Mouse (Mus musculus) bone marrow, adult 2 months (tissue): ENCODE results near the gene Bpifa1. TPM values are rescaled to one million over a fixed set of nuclear protein-coding genes. Genes with fewer than 3 reads are reported as not detected.
"Not testable (repeated sequence)": the region's sequence is repeated elsewhere in the genome, so short reads cannot be mapped to it uniquely, and the experiment has no call there.

ENCODE experiments used
- H3K27ac ChIP-seq: fragments of 200-500 bp; 2 replicates; pipeline ENCODE4 v1.5.1; 2012; ENCODE audit warnings: low read depth, mild to moderate bottlenecking, control low read depth, inconsistent platforms, low read length; ENCODE audit not compliant: control insufficient read depth, poor library complexity, insufficient read depth
- H3K4me1 ChIP-seq: fragments of 200-500 bp; 2 replicates; pipeline ENCODE4 v1.6.1; 2011; ENCODE audit warnings: low read length; ENCODE audit not compliant: control insufficient read depth, insufficient read depth
- H3K4me3 ChIP-seq: fragments of 200-500 bp; replicated peaks from 2 replicates; pipeline ENCODE3; 2011; ENCODE audit warnings: mild to moderate bottlenecking, low read depth, low read length, control low read depth; ENCODE audit not compliant: control insufficient read depth
- CTCF ChIP-seq: fragments of 200-500 bp; IDR thresholded peaks from 2 replicates; pipeline ENCODE4 v1.5.1; 2011; ENCODE audit warnings: low read length, control low read depth; ENCODE audit not compliant: control insufficient read depth, insufficient read depth
- POLR2A ChIP-seq: fragments of 200-500 bp; IDR thresholded peaks from 2 replicates; pipeline ENCODE4 v1.6.1; 2011; ENCODE audit warnings: low read depth, mild to moderate bottlenecking, control low read depth, low read length, borderline replicate concordance; ENCODE audit not compliant: control insufficient read depth
- WGBS: fragments of 180-500 bp; shearing (Covaris S2); methylation state at CpG from one replicate; pipeline ENCODE4 v1.1.7; 2018; 5-methylcytosine and 5-hydroxymethylcytosine counted together
- polyA plus RNA-seq: library from polyadenylated mRNA; stranded (reverse); fragments of >200 nt; gene quantifications from 2 replicates; pipeline ENCODE4 v1.2.4, GENCODE M21; 2011; ENCODE audit warnings: low replicate concordance; ENCODE audit not compliant: missing spikeins, insufficient read depth, insufficient read length

Gene Bpifa1
- polyA plus RNA-seq, 1 experiment = not detected

GRCm38 (mm10) chr2:154169172-154169571 lies 26.5 kb downstream of the Bpifa1 start:
- no peak overlapping the region for H3K27ac ChIP-seq
- H3K4me3 ChIP-seq = no peak overlapping the region
- H3K4me1 ChIP-seq = no peaks in the 10 kb centered on the region
- TF ChIP-seq POLR2A = no peak
- WGBS = 60% methylated on average over 3 of the region's 3 CpGs

DNA sequence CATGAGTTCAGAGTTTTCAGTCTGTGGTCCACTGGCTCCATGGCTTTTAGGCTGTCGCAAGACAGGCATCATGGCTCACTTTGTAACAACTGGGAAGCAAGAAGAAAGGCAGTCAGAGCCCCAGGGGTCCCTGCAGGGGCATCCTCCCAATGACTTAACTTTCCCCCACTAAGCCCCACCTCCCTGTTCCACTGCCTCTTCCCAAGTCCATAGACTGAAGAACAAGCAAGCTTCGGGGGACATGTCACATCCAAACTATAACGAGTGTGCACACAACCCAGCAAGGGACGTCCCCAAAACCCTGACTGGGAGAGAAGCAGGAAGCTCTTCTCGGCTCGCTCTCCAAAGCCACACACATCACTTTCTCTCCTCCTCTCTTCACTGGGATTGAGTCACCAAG lies 28.9 kb downstream of the Bpifa1 start:
- 60% methylated on average over 6 of the region's 6 CpGs for WGBS
- no peak for TF ChIP-seq POLR2A
- TF ChIP-seq CTCF = no peak
- H3K27ac ChIP-seq = no peak overlapping the region
- H3K4me1 ChIP-seq = no peaks in the 10 kb centered on the region
- H3K4me3 ChIP-seq = no peak overlapping the region

DNA sequence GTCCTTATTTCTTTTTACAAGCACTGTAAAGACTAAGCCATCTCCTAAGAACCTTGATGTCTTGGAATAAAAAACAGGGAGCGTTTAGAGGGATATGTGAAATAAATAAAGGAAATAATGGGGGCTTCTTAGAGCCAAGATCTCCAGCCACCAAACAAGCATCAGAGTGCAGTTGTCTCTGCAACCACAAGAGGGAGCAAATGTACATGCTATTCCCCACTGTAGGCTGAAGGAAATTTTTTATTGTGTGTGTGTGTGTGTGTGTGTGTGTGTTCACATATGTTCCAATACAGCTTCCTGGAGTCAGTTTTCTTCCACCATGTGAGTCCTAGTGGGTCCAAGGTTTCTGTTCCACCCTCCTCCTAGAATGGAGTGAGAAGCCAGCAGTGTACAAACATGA lies 30.6 kb downstream of the Bpifa1 start:
- no peak for TF ChIP-seq CTCF
- no peak for TF ChIP-seq POLR2A
- whole genome bisulfite sequencing = 36% methylated on average over 1 of the region's 1 CpGs
- no peak overlapping the region for H3K4me3 ChIP-seq
- H3K4me1 ChIP-seq = no peaks in the 10 kb centered on the region
- no peak overlapping the region for H3K27ac ChIP-seq

GRCm38 (mm10) chr2:154181900-154182299 lies 39.2 kb downstream of the Bpifa1 start:
- not testable (repeated sequence) for H3K4me1 ChIP-seq, H3K4me3 ChIP-seq, H3K27ac ChIP-seq
- 76% methylated on average over 7 of the region's 7 CpGs for WGBS

DNA sequence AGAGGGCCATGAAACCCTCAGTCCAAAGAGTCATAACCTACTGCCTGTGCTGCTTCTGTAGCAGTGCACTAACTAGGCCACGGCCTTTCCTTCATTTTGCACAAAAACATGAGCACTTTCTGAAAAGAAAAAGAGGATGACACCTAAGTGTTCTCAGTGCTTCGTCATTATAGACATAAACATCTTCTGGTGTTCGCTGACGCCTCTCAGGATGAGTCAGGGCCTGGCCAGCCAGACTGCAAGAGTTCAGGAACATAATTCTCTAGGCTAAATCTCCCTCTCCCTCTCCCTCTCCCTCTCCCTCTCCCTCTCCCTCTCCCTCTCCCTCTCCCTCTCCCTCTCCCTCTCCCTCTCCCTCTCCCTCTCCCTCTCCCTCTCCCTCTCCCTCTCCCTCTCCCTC lies 40.4 kb downstream of the Bpifa1 start:
- H3K27ac ChIP-seq, H3K4me1 ChIP-seq, H3K4me3 ChIP-seq: not testable (repeated sequence)
- 76% methylated on average over 4 of the region's 4 CpGs for WGBS

DNA sequence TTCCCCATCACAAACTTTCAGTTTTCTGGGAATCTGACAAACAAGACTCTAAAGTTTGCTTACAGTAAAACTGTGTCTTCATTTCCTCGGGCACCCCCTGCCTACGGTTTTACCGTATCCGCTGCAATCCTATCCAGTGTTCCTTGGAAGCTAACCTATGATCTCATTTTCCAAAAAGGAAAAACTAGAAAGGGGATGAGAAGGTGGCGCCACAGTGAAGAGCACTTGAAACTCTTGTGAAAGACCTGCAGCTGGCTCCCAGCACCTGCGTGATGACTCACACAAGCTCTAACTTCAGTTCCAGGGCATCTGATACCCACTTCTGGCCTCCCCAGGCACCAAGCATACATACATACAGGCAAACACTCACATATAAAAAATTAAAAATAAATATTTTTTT lies 42.6 kb downstream of the Bpifa1 start:
- TF ChIP-seq CTCF (no peak), POLR2A (no peak)
- 77% methylated on average over 6 of the region's 6 CpGs for WGBS
- H3K4me1 ChIP-seq = no peaks in the 10 kb centered on the region
- H3K4me3 ChIP-seq = no peak overlapping the region
- H3K27ac ChIP-seq = no peak overlapping the region

DNA sequence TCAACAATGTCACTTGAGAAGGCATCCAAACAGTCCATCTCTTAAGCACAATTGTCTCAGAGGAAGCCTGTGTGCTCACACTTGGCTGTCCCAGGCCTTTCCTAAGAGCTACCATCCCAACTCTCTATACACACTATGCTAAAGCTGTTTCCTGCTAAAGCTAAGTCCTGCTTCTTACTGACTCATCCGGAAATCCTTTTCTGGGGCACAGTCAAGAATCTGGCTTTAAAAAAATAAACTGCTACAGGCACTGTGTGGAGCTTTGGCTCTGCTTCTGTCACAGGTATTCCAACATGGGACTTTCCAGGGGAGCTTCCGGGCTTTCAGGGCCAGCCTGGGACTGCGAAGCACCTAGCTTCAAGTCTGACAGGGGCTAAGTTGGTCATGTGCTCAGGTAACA lies 43.1 kb downstream of the Bpifa1 start:
- H3K4me3 ChIP-seq = no peak overlapping the region
- WGBS = 52% methylated on average over 3 of the region's 3 CpGs
- H3K4me1 ChIP-seq = no peaks in the 10 kb centered on the region
- TF ChIP-seq CTCF = no peak
- TF ChIP-seq POLR2A = no peak
- H3K27ac ChIP-seq = no peak overlapping the region

DNA sequence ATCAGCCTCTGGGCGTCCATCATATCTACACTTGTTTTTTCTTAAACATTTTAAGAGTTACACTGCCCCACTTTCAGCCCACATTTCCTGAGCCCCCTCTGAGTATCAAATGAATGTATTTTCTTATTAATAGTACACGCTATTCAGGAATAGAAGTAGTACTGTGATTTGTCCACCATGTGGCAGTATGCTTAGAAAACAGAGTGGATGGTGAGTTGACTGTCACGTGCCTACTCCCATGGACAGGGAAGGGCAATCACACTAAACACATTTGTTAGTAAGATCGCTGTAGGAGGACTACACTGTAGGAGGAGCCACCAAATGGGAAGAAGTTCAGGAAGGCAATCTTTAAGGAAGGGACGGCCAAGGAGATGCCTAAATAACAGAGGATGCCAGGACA lies 44.8 kb downstream of the Bpifa1 start:
- WGBS = 29% methylated on average over 5 of the region's 5 CpGs
- H3K27ac ChIP-seq = no peak overlapping the region
- no peak overlapping the region for H3K4me3 ChIP-seq
- no peaks in the 10 kb centered on the region for H3K4me1 ChIP-seq
- TF ChIP-seq CTCF (no peak), POLR2A (no peak)

- no peak overlapping the region for H3K27ac ChIP-seq
- WGBS = 77% methylated on average over 7 of the region's 7 CpGs
- no peak for TF ChIP-seq CTCF
- TF ChIP-seq POLR2A = no peak
- H3K4me3 ChIP-seq = no peak overlapping the region
- H3K4me1 ChIP-seq = no peaks in the 10 kb centered on the region
Measured at GRCm38 (mm10) chr2:154189877-154190434, 47.3 kb downstream of the Bpifa1 start.
